Mouse (Mus musculus) WW6 (cell line): ENCODE measurements around the gene Tex50.

Experiments used
- DNase-seq: peaks from one replicate; pipeline ENCODE4 v3.0.0-alpha.2; 2013; ENCODE audit warnings: low read depth, low spot score

The Tex50 gene

DNA sequence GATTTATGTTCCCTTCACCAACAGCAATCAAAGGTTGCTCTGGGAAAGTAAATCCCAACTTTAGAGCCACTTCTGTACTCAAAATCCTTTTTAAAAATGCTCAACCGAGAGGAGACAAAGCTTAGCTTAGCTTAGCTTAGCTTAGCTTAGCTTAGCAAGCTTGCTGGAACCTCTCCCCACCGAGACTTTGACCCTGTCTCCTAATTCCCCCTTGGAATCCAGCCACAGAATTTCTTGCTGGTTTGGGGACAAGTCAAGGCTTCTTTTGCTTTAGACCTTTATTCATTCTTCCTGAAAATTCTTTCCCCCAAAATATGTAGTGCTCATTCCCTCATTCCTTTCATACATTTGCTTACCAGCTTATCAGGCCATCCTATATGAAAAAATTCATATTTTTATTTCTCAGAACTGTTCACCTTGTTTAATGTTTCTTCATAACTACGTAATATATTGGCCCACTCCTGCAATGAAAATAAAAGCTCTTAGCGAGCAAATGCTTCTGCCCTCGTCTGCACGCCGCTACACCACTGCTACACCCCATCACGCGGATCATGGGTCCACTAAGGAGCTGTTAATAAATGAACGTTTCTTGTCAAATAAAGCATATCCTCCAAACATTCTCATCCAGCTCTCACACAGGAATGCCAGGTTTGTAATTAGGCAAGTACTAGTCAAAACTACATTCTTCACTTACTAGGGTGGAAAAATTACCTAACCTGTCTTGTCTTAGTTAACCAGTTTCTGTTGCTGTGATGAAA is 36.3 kb downstream of the Tex50 start:
- DNase-seq: no peak

DNA sequence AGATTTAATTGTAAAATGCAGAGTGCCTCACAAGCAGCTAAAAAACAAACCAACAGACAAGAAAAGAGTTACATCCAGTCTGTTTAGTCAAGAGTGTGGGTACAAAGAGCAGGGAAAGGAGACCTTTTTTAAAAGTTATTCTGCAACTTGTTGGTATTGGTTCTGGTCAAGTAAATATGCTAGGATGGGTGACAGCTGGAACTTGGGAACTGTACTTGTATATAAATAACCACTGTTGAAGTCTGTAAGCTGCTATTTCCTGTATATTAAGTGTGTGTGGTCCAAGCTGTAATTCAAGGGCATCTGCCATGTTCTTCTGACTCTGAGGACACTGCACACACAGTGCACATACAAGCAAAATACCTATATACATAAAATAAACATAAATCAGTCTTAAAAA is 44.5 kb downstream of the Tex50 start:
- no peak for DNase-seq

DNA sequence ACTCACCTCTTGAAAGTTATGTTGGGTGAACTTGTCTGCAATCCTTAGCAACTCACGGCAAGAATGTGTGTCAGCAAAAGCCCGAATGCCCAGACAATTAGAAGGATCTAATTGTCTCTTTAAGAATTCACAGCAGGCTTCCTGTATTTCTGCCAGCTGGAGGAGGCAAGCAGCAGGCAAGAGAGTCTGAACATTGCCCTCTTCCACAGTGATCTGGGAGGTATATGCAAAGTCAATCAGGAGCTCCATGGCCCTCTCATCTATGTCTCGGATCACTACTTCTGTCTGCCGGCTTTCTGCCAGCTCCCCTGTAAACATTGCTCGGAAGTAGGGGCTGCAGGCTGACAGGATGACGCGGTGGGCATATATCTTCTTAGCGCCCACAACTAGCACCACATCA is 49.9 kb downstream of the Tex50 start:
- DNase-seq: no peak
